Mouse (Mus musculus) liver, embryonic 15.5 days (tissue): ENCODE measurements around the gene Tax1bp3. TPM values are rescaled to one million over a fixed set of nuclear protein-coding genes. Genes with fewer than 3 reads are reported as not detected.

Experiments used
- ATAC-seq: fragments of 200-750 bp; cut with Nextera tagmentation; 2 replicates; pipeline ENCODE4 v1.8.0; 2017; ENCODE audit warnings: moderate number of reproducible peaks, mild to moderate bottlenecking, moderate library complexity; ENCODE audit not compliant: insufficient read depth
- H3K27ac ChIP-seq: fragments of 300-500 bp; sonication (generic); replicated peaks from 2 replicates; pipeline ENCODE4 v1.5.1; 2015; ENCODE audit warnings: mild to moderate bottlenecking, inconsistent platforms
- H3K27me3 ChIP-seq: fragments of 300-500 bp; sonication (generic); 2 replicates; pipeline ENCODE4 v1.6.1; 2015; ENCODE audit warnings: mild to moderate bottlenecking, inconsistent platforms
- H3K36me3 ChIP-seq: fragments of 300-500 bp; sonication (generic); replicated peaks from 2 replicates; pipeline ENCODE4 v1.6.1; 2015; ENCODE audit warnings: moderate library complexity, mild to moderate bottlenecking, inconsistent platforms
- H3K4me1 ChIP-seq: fragments of 300-500 bp; sonication (generic); replicated peaks from 2 replicates; pipeline ENCODE4 v1.6.1; 2015; ENCODE audit warnings: inconsistent platforms
- H3K4me2 ChIP-seq: fragments of 300-500 bp; sonication (generic); 2 replicates; pipeline ENCODE4 v1.6.1; 2015; ENCODE audit warnings: moderate library complexity, mild to moderate bottlenecking, inconsistent platforms
- H3K4me3 ChIP-seq: fragments of 300-500 bp; sonication (generic); replicated peaks from 2 replicates; pipeline ENCODE4 v1.5.1; 2015; ENCODE audit warnings: mild to moderate bottlenecking, inconsistent platforms
- H3K9ac ChIP-seq: fragments of 300-500 bp; sonication (generic); 2 replicates; pipeline ENCODE4 v1.6.1; 2015; ENCODE audit warnings: moderate library complexity, mild to moderate bottlenecking, inconsistent platforms
- H3K9me3 ChIP-seq: fragments of 300-500 bp; sonication (generic); replicated peaks from 2 replicates; pipeline ENCODE4 v1.6.1; 2016; ENCODE audit warnings: inconsistent platforms
- WGBS: fragments of 180-500 bp; shearing (Covaris S2); methylation state at CpG from one replicate; pipeline ENCODE4 v1.1.7; 2015; ENCODE audit warnings: mixed read lengths; ENCODE audit not compliant: insufficient replicate concordance; 5-methylcytosine and 5-hydroxymethylcytosine counted together
- polyA plus RNA-seq: library from polyadenylated mRNA; unstranded; fragments of >200 nt; fragmentation: Nextera tagmentation; extraction: Ambion mirVana; gene quantifications from 2 replicates; pipeline ENCODE4 v1.2.1, GENCODE M21; 2015

Gene Tax1bp3
- polyA plus RNA-seq, 1 experiment from 2014 or later, result 29.6 TPM

GRCm38 (mm10) chr11:73230081-73230480 is 53.2 kb downstream of the Tax1bp3 start:
- Histone ChIP-seq H3K36me3 (no peaks in the 10 kb centered on the region), H3K4me1 (no peaks in the 10 kb centered on the region), H3K4me2 (no peak overlapping the region), H3K9me3 (no peaks in the 10 kb centered on the region), H3K27ac (no peak overlapping the region), H3K4me3 (no peak overlapping the region), H3K27me3 (no peaks in the 10 kb centered on the region), H3K9ac (no peak overlapping the region)
- no peak for ATAC-seq
- 56% methylated on average over 5 of the region's 5 CpGs for WGBS

DNA sequence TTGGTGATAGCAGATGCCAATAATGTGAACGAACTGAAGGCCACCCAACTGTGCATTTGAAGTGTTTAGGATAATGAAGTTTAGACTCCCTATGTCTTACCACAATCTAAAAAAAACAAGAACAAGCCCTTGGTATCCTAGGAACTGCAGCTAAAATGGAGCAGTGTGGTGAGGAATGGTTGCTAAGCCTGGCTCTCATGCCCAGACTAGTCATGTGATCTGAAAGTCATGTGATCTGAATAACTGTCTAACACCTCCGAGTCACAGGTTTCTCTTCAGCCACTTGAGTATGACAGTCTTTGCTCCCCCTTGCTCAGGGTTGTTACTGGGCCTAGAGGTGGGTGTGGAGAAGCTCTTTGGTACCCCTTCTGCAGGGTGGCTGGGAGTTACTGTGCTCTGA is 55.6 kb downstream of the Tax1bp3 start:
- Histone ChIP-seq H3K4me3 (no peak overlapping the region), H3K9me3 (no peaks in the 10 kb centered on the region), H3K4me1 (no peaks in the 10 kb centered on the region), H3K36me3 (no peaks in the 10 kb centered on the region), H3K27me3 (no peaks in the 10 kb centered on the region), H3K9ac (no peak overlapping the region), H3K4me2 (no peak overlapping the region), H3K27ac (no peak overlapping the region)
- 39% methylated on average over 2 of the region's 2 CpGs for WGBS
- ATAC-seq, result no peak

Other genes starting within 250 kb of the Tax1bp3 start
- gene Atp2a3, start 215.9 kb upstream of the Tax1bp3 start, polyA plus RNA-seq, result 10.6 and 12.8 TPM in 2 replicates
- gene P2rx1, start 178.0 kb upstream of the Tax1bp3 start, polyA plus RNA-seq, result 6.6 and 7.5 TPM in 2 replicates
- gene Camkk1, start 158.1 kb upstream of the Tax1bp3 start, polyA plus RNA-seq, result 0.73 and 0.81 TPM in 2 replicates
- gene Ncbp3, start 129.3 kb upstream of the Tax1bp3 start, polyA plus RNA-seq, result 3.9 and 4.2 TPM in 2 replicates
- gene Itgae, start 86.5 kb upstream of the Tax1bp3 start, polyA plus RNA-seq, result 0.16 and 0.17 TPM in 2 replicates
- 11.8 and 12.8 TPM in 2 replicates for gene Haspin, start 38.8 kb upstream of the Tax1bp3 start, polyA plus RNA-seq
- gene P2rx5, start 16.7 kb upstream of the Tax1bp3 start, polyA plus RNA-seq, result 0.15 and 0.20 TPM in 2 replicates
- 73.0 and 73.6 TPM in 2 replicates for gene Emc6, start within 50 bp of the Tax1bp3 start, polyA plus RNA-seq
- 7.1 and 7.8 TPM in 2 replicates for gene Ctns, start 22.0 kb downstream of the Tax1bp3 start, polyA plus RNA-seq
- 2.8 and 3.0 TPM in 2 replicates for gene Shpk, start 22.4 kb downstream of the Tax1bp3 start, polyA plus RNA-seq
- 0.23 and 0.35 TPM in 2 replicates for gene Trpv1, start 57.2 kb downstream of the Tax1bp3 start, polyA plus RNA-seq
- 0.02 TPM in 2 replicates for gene Trpv3, start 90.3 kb downstream of the Tax1bp3 start, polyA plus RNA-seq
- gene Aspa, start 152.5 kb downstream of the Tax1bp3 start, polyA plus RNA-seq, result 2.6 and 3.5 TPM in 2 replicates
- 0.13 TPM in 1 of 2 replicates, not detected in the other for gene Gm49340, start 152.7 kb downstream of the Tax1bp3 start, polyA plus RNA-seq
- 2.5 and 2.8 TPM in 2 replicates for gene Spata22, start 152.7 kb downstream of the Tax1bp3 start, polyA plus RNA-seq
- 0.25 TPM in 1 of 2 replicates, not detected in the other for gene Olfr20, start 173.7 kb downstream of the Tax1bp3 start, polyA plus RNA-seq
- gene Olfr376, start 194.2 kb downstream of the Tax1bp3 start, polyA plus RNA-seq, result not detected in 2 replicates
- gene Olfr1, start 222.5 kb downstream of the Tax1bp3 start, polyA plus RNA-seq, result not detected in 2 replicates